Mouse (Mus musculus) limb, embryonic 14.5 days (tissue): ENCODE measurements around the gene Ttc1. TPM values are rescaled to one million over a fixed set of nuclear protein-coding genes. Genes with fewer than 3 reads are reported as not detected.

Experiments
- ATAC-seq: fragments of 200-750 bp; cut with Nextera tagmentation; 2 replicates; pipeline ENCODE4 v1.8.0; 2017; ENCODE audit warnings: low read depth, moderate number of reproducible peaks, moderate TSS enrichment; ENCODE audit not compliant: low FRiP score
- DNase-seq: peaks from one replicate; pipeline ENCODE4 v3.0.0-alpha.2; 2015; ENCODE audit warnings: low spot score
- H3K27ac ChIP-seq: fragments of 300-500 bp; sonication (generic); replicated peaks from 2 replicates; pipeline ENCODE4 v1.5.1; 2014; ENCODE audit warnings: low read depth, mild to moderate bottlenecking, low read length, moderate library complexity, mixed read lengths
- H3K27me3 ChIP-seq: fragments of 300-500 bp; sonication (generic); 2 replicates; pipeline ENCODE4 v1.6.1; 2014; ENCODE audit warnings: low read length, mixed read lengths; ENCODE audit not compliant: control insufficient read depth, insufficient read depth
- H3K36me3 ChIP-seq: fragments of 300-500 bp; sonication (generic); 2 replicates; pipeline ENCODE4 v1.6.1; 2014; ENCODE audit warnings: mild to moderate bottlenecking, low read length, moderate library complexity, mixed read lengths; ENCODE audit not compliant: control insufficient read depth, insufficient read depth
- H3K4me1 ChIP-seq: fragments of 300-500 bp; sonication (generic); 2 replicates; pipeline ENCODE4 v1.6.1; 2014; ENCODE audit warnings: antibody characterized with exemption, low read length, mixed read lengths; ENCODE audit not compliant: control insufficient read depth, insufficient read depth
- H3K4me2 ChIP-seq: fragments of 300-500 bp; sonication (generic); replicated peaks from 2 replicates; pipeline ENCODE4 v1.6.1; 2014; ENCODE audit warnings: low read depth, mild to moderate bottlenecking, low read length, moderate library complexity; ENCODE audit not compliant: severe bottlenecking
- H3K4me3 ChIP-seq: fragments of 300-500 bp; sonication (generic); replicated peaks from 2 replicates; pipeline ENCODE4 v1.5.1; 2014; ENCODE audit warnings: low read length
- H3K9ac ChIP-seq: fragments of 300-500 bp; sonication (generic); 2 replicates; pipeline ENCODE4 v1.6.1; 2014; ENCODE audit warnings: mild to moderate bottlenecking, low read depth, low read length, moderate library complexity; ENCODE audit not compliant: severe bottlenecking
- H3K9me3 ChIP-seq: fragments of 300-500 bp; sonication (generic); 2 replicates; pipeline ENCODE4 v1.6.1; 2016; ENCODE audit warnings: low read length; ENCODE audit not compliant: control insufficient read depth
- POLR2A ChIP-seq: fragments of 200-500 bp; IDR thresholded peaks from 2 replicates; pipeline ENCODE4 v1.8.0; 2012; ENCODE audit warnings: inconsistent platforms, mild to moderate bottlenecking, moderate library complexity, borderline replicate concordance; ENCODE audit not compliant: insufficient read depth, insufficient read length; ENCODE audit errors: extremely low read depth
- WGBS: fragments of 180-500 bp; shearing (Covaris S2); extraction: QIAGEN DNeasy Blood & Tissue Kit; methylation state at CpG from one replicate; pipeline ENCODE4 v1.1.7; 2014; 5-methylcytosine and 5-hydroxymethylcytosine counted together
- polyA plus RNA-seq, 2 experiments: library from polyadenylated mRNA; depleted of rRNA in 1 of 2; stranded (reverse) in 1 of 2; unstranded in 1 of 2; fragments of >200 nt; fragmentation: Nextera tagmentation in 1 of 2; extraction: Ambion mirVana in 1 of 2; gene quantifications; 2 replicates each; pipeline versions ENCODE4 v1.2.1 to v1.2.3; 2012 to 2014

Gene Ttc1
- polyA plus RNA-seq, 2 experiments: 40.8 to 66.3 TPM

- H3K9ac ChIP-seq: no peak overlapping the region
- H3K36me3 ChIP-seq: no peaks in the 10 kb centered on the region
- H3K4me2 ChIP-seq: no peak overlapping the region
- ATAC-seq (no peak), DNase-seq (no peak)
- WGBS: 62% methylated on average over 2 of the region's 2 CpGs
- H3K4me3 ChIP-seq: no peak overlapping the region
- no peak overlapping the region for H3K27ac ChIP-seq
- no peak for TF ChIP-seq POLR2A
- H3K9me3 ChIP-seq: no peaks in the 10 kb centered on the region
- H3K27me3 ChIP-seq: no peaks in the 10 kb centered on the region
- peaks cover 7% of the 10 kb centered on the region; the same call in 1 of the 2 replicates for H3K4me1 ChIP-seq
Observed at GRCm38 (mm10) chr11:43751542-43751941, 3.7 kb upstream of the Ttc1 start.

DNA sequence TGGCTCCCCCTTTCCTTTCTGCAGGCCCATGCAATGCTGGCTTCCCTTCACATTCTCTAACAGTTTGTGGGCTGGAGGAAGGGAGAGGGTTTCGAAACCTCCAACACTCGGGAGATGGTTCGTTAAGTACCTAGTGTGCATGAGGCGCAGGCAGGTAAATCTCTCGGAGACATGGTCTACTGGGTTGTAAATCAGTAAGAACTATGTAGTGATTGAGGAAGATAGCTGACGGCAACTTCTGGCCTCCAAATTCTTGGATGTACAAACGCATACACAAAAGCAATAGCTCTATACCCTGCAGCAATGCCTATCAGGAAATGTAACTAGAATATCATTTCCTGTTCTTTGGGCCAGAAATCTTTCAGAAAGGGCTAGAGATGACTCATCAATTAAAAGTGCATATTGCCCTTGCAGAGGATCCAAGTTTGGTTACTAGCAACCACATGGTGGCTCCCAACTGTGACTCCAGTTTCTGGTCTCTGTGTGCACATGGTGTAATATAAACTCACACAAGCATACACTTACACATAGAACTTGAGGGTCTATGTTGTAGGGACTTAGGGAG is 19.0 kb downstream of the Ttc1 start:
- H3K9me3 ChIP-seq: no peaks in the 10 kb centered on the region

GRCm38 (mm10) chr11:43727796-43728195 is 20.0 kb downstream of the Ttc1 start:
- no peaks in the 10 kb centered on the region for H3K9me3 ChIP-seq
- DNase-seq: no peak
- H3K36me3 ChIP-seq: peaks cover 25% of the 10 kb centered on the region
- TF ChIP-seq POLR2A: no peak
- H3K4me3 ChIP-seq: no peak overlapping the region
- H3K4me1 ChIP-seq: no peaks in the 10 kb centered on the region
- 78% methylated on average over 7 of the region's 7 CpGs for whole genome bisulfite sequencing
- no peak overlapping the region for H3K27ac ChIP-seq
- no peak overlapping the region for H3K4me2 ChIP-seq
- no peak overlapping the region for H3K9ac ChIP-seq
- no peaks in the 10 kb centered on the region for H3K27me3 ChIP-seq
- ATAC-seq: no peak

More for the DNA sequence above, 19.0 kb downstream of the Ttc1 start:
- no peak overlapping the region for H3K27ac ChIP-seq
- 76% methylated on average over 7 of the region's 7 CpGs for WGBS
- DNase-seq (no peak), ATAC-seq (no peak)
- peaks cover 28% of the 10 kb centered on the region for H3K36me3 ChIP-seq
- H3K4me1 ChIP-seq: no peaks in the 10 kb centered on the region
- H3K27me3 ChIP-seq: no peaks in the 10 kb centered on the region
- no peak overlapping the region for H3K4me2 ChIP-seq
- no peak overlapping the region for H3K9ac ChIP-seq
- no peak for TF ChIP-seq POLR2A
- H3K4me3 ChIP-seq: no peak overlapping the region

- H3K4me2 ChIP-seq: no peak overlapping the region
- no peak overlapping the region for H3K4me3 ChIP-seq
- WGBS: 92% methylated on average over 3 of the region's 3 CpGs
- DNase-seq (no peak), ATAC-seq (no peak)
- no peaks in the 10 kb centered on the region for H3K9me3 ChIP-seq
- no peaks in the 10 kb centered on the region for H3K4me1 ChIP-seq
- no peaks in the 10 kb centered on the region for H3K27me3 ChIP-seq
- TF ChIP-seq POLR2A: no peak
- H3K36me3 ChIP-seq: peaks cover 31% of the 10 kb centered on the region
- no peak overlapping the region for H3K27ac ChIP-seq
- no peak overlapping the region for H3K9ac ChIP-seq
Observed at GRCm38 (mm10) chr11:43723411-43723810, 24.4 kb downstream of the Ttc1 start.

- no peak for TF ChIP-seq POLR2A
- ATAC-seq: no peak
- no peaks in the 10 kb centered on the region for H3K4me1 ChIP-seq
- DNase-seq: no peak
- WGBS: 94% methylated on average over 4 of the region's 4 CpGs
- no peaks in the 10 kb centered on the region for H3K27me3 ChIP-seq
- H3K36me3 ChIP-seq: peaks cover 12% of the 10 kb centered on the region
- H3K9me3 ChIP-seq: no peaks in the 10 kb centered on the region
- H3K27ac ChIP-seq: no peak overlapping the region
- H3K4me3 ChIP-seq: no peak overlapping the region
- H3K9ac ChIP-seq: no peak overlapping the region
- H3K4me2 ChIP-seq: no peak overlapping the region
Observed at GRCm38 (mm10) chr11:43712178-43712577, 35.6 kb downstream of the Ttc1 start.
